Mouse (Mus musculus) lung, postnatal 0 days (tissue): ENCODE data around the gene Dennd1a.

ENCODE experiments used
- CTCF ChIP-seq: IDR thresholded peaks from 2 replicates; pipeline ENCODE4 v1.5.1; 2016; ENCODE audit warnings: antibody characterized with exemption, mild to moderate bottlenecking
- EP300 ChIP-seq: IDR thresholded peaks from 2 replicates; pipeline ENCODE4 v1.6.1; 2016; ENCODE audit warnings: antibody characterized with exemption, mild to moderate bottlenecking, control low read depth

DNA sequence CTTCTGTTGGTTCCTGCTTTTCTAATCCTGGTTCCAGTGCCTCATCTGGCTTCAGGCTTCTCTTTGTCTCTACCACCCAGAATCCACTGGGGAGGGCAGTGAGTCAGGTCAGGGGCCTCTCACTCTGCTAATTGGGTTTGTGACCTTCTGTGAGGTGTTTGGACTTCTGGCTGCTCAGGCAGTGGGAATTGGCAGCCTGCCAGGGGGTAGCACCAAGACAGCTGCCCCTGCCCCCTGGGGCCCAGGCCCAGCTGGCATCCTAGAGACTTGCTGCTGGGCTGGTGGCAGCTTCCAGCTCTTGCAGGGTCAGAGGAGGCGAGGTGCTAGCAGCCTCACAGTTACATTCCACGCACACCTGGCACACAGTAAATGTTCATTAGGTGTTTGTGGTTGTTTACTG is 475.5 kb downstream of the Dennd1a start:
- TF ChIP-seq CTCF (no peak), EP300 (no peak)
